Mouse (Mus musculus) large intestine, adult 2 months (tissue): Measurements from ENCODE around the gene Srsf3. TPM values are rescaled to one million over a fixed set of nuclear protein-coding genes. Genes with fewer than 3 reads are reported as not detected.

Experiments
- DNase-seq: peaks from one replicate; pipeline ENCODE4 v3.0.0-alpha.2; 2012; ENCODE audit warnings: low read depth, low spot score
- WGBS: fragments of 180-500 bp; shearing (Covaris S2); methylation state at CpG from one replicate; pipeline ENCODE4 v1.1.7; 2018; 5-methylcytosine and 5-hydroxymethylcytosine counted together
- polyA plus RNA-seq: library from polyadenylated mRNA; depleted of rRNA; stranded (reverse); fragments of >200 nt; gene quantifications from 2 replicates; pipeline ENCODE4 v1.2.3, GENCODE M21; 2012; rRNA removed

Srsf3 gene
- polyA plus RNA-seq, 1 experiment = 65.1 TPM

GRCm38 (mm10) chr17:29080758-29081617 is 48.6 kb downstream of the Srsf3 start:
- no peak for DNase-seq
- WGBS = 45% methylated on average over 23 of the region's 23 CpGs

- 60% methylated on average over 21 of the region's 21 CpGs for WGBS
- no peak for DNase-seq
Measured at GRCm38 (mm10) chr17:29081618-29082381, 49.4 kb downstream of the Srsf3 start.

DNA sequence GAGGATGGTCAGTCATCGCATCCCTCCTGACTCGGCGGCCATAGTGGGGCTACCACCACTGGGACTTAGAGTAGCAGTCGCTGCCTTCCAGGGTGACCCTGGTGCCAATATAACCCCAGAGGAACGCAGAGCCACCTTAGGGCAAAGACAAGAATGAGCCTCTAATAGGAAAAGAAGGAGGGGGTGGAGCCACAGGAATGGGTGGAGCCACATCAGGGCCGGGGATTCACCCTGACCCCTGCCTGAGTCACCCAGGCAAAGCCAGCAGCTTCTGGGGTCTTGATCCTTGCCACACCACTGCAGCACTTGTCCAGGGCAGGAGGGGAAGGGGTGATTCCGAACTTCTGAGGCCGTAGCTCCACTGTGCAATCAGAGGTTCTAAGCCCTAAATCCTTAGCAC is 51.2 kb downstream of the Srsf3 start:
- WGBS = 97% methylated on average over 8 of the region's 8 CpGs
- DNase-seq = no peak

DNA sequence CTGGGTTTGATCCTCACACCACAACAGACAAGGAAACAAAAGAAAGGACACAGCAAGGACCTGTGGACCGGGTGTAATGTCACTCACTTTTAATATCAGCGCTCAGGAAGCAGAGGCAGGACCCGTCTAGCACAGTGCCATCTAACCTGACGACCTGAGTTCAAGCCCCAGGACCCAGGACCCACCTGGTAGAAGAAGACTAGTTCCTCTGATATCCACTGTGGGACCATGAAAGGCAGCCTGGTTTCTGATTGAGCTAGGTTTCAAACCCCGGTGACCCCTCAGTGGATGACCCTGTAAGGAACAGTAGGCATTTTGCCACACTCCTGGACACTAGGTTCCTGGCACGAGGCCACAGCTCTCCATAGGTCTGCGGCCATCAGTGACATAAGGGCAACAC is 52.2 kb downstream of the Srsf3 start:
- 65% methylated on average over 7 of the region's 7 CpGs for WGBS
- DNase-seq = no peak

GRCm38 (mm10) chr17:29085266-29085665 is 52.8 kb downstream of the Srsf3 start:
- WGBS = 77% methylated on average over 10 of the region's 10 CpGs

DNA sequence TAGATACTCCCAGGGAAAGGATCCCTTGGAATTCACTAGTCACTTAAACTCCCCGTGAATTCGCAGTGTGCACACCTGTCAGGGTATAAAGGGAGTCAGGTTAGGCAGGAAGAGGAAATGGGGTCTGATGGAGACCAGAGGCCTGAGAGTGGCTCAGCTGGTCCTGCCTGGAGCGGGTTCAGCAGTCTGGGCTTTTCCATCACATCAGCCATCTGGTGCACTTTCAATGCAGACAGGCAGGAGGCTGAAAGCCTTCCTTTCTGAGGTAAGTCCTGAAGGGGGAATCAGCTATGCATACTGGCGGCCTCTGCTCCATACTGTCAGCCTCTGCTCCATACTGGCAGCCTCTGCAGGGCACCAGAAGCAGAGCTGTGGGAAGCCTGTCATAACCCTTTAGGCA is 54.5 kb downstream of the Srsf3 start:
- no peak for DNase-seq
- 81% methylated on average over 4 of the region's 4 CpGs for WGBS

More at GRCm38 (mm10) chr17:29085266-29085665, 52.8 kb downstream of the Srsf3 start:
- no peak for DNase-seq

DNA sequence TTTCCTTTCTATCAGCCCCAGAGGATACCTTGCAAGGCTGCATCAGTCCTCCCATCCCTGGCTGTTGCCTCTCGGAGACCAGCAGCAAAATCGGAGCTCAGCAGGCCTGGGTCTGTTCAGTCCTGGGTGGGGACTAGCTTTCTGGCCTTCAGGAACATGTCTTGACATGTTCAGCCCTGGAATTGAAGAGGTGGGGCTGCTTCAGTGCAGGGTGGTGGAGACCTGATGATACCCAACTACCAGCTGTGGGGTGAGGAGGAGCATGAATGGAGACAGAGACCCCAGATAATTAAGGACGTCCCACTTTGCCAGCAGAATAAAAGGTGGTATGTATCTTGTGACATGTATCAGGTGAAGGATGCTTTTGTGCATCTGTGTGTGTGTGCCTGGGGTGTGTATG is 58.3 kb downstream of the Srsf3 start, which contains the start of gene Cdkn1a:
Gene Cdkn1a (plus strand): TSS at position 201 of the 400 bp plus-strand sequence.
- DNase-seq = no peak
- WGBS = 83% methylated on average over 3 of the region's 3 CpGs

- DNase-seq = no peak
- WGBS = 53% methylated on average over 6 of the region's 6 CpGs
Measured at GRCm38 (mm10) chr17:29091348-29091944, 59.0 kb downstream of the Srsf3 start.

GRCm38 (mm10) chr17:29092497-29092896 is 60.1 kb downstream of the Srsf3 start:
- DNase-seq = no peak
- WGBS = 70% methylated on average over 5 of the region's 5 CpGs

Other genes starting within 250 kb of the Srsf3 start
- gene Brpf3, start 231.5 kb upstream of the Srsf3 start, polyA plus RNA-seq = 71.3 and 102 TPM in 2 replicates
- 1.0 and 1.5 TPM in 2 replicates for gene Pnpla1, start 174.2 kb upstream of the Srsf3 start, polyA plus RNA-seq
- gene 4930539E08Rik, start 117.3 kb upstream of the Srsf3 start, polyA plus RNA-seq = 31.1 and 47.3 TPM in 2 replicates
- 0.11 and 0.14 TPM in 2 replicates for gene Pxt1, start 88.8 kb upstream of the Srsf3 start, polyA plus RNA-seq
- 17.6 and 22.5 TPM in 2 replicates for gene Kctd20, start 80.7 kb upstream of the Srsf3 start, polyA plus RNA-seq
- gene Stk38, start 24.6 kb upstream of the Srsf3 start, polyA plus RNA-seq = 64.2 and 84.2 TPM in 2 replicates
- gene Cdkn1a, start 58.3 kb downstream of the Srsf3 start, polyA plus RNA-seq = 197 and 230 TPM in 2 replicates
- 0.45 and 1.2 TPM in 2 replicates for gene Rab44, start 81.5 kb downstream of the Srsf3 start, polyA plus RNA-seq
- gene Cpne5, start 205.5 kb downstream of the Srsf3 start, polyA plus RNA-seq = 1.1 and 1.7 TPM in 2 replicates
- 37.7 and 40.0 TPM in 2 replicates for gene Ppil1, start 231.6 kb downstream of the Srsf3 start, polyA plus RNA-seq
- 75.5 and 82.4 TPM in 2 replicates for gene BC004004, start 236.2 kb downstream of the Srsf3 start, polyA plus RNA-seq